Mouse (Mus musculus) left cerebral cortex, adult 2 months (tissue): ENCODE data around the gene Gtsf1. TPM values are rescaled to one million over a fixed set of nuclear protein-coding genes. Genes with fewer than 3 reads are reported as not detected.
A peak's percentile ranks its signal among the peaks of the same experiment; 100 is the strongest.
"Not testable (repeated sequence)": the region's sequence is repeated elsewhere in the genome, so short reads cannot be mapped to it uniquely, and the experiment has no call there.

ENCODE experiments used
- DNase-seq, 2 experiments: peaks; one replicate each; pipeline ENCODE4 v3.0.0; 2021 to 2022; ENCODE audit warnings: low spot score in 2 of 2, mixed read lengths in 1 of 2; ENCODE audit errors: extremely low spot score in 1 of 2
- H3K27ac ChIP-seq: fragments of 200-600 bp; 2 replicates; pipeline ENCODE4 v1.8.1; 2022
- H3K4me3 ChIP-seq: fragments of 200-600 bp; 2 replicates; pipeline ENCODE4 v1.8.1; 2022
- CTCF ChIP-seq: fragments of 200-600 bp; IDR thresholded peaks from 2 replicates; pipeline ENCODE4 v1.8.1; 2022; ENCODE audit warnings: antibody characterized with exemption, mild to moderate bottlenecking, moderate library complexity
- intact Hi-C: fragments of 180-260 bp; cut with DNase I; formaldehyde crosslinking; loops from one replicate; pipeline ENCODE4 v1.15.1; 2025
- total RNA-seq, 2 experiments: library from RNA; stranded (reverse); gene quantifications; 2 replicates each; pipeline ENCODE4 v1.2.3; 2021

Gtsf1 gene
- total RNA-seq, 2 experiments from 2014 or later = not detected

GRCm38 (mm10) chr15:103427017-103427416 lies 3.3 kb downstream of the Gtsf1 start:
- intact Hi-C loops = no loop called here
- no peak overlapping the region for H3K4me3 ChIP-seq
- TF ChIP-seq CTCF = no peak
- DNase-seq = no peak
- H3K27ac ChIP-seq = no peak overlapping the region

- DNase-seq, H3K4me3 ChIP-seq, H3K27ac ChIP-seq, intact Hi-C loops: not testable (repeated sequence)
Measured at GRCm38 (mm10) chr15:103405586-103405985, 24.7 kb downstream of the Gtsf1 start.

- DNase-seq = no peak
- no peak for TF ChIP-seq CTCF
- intact Hi-C loops = no loop called here
- Histone ChIP-seq H3K4me3 (no peak overlapping the region), H3K27ac (no peak overlapping the region)
Measured at GRCm38 (mm10) chr15:103401361-103401760, 28.9 kb downstream of the Gtsf1 start.

- intact Hi-C loops = no loop called here
- no peak overlapping the region for H3K4me3 ChIP-seq
- TF ChIP-seq CTCF = no peak
- no peak for DNase-seq
- no peak overlapping the region for H3K27ac ChIP-seq
Measured at GRCm38 (mm10) chr15:103393577-103393976, 36.7 kb downstream of the Gtsf1 start.

- intact Hi-C loops = loop anchor here (1.0 kb wide), 2 partner anchors 35 to 41 kb away; no protein-coding TSS in a partner anchor
- DNase-seq = no peak
- no peak overlapping the region for H3K4me3 ChIP-seq
- no peak overlapping the region for H3K27ac ChIP-seq
- TF ChIP-seq CTCF = peak; percentile 70
Measured at GRCm38 (mm10) chr15:103388556-103389145, 41.6 kb downstream of the Gtsf1 start.

GRCm38 (mm10) chr15:103383771-103384488 lies 46.3 kb downstream of the Gtsf1 start:
- H3K4me3 ChIP-seq = no peak overlapping the region
- no peak for DNase-seq
- intact Hi-C loops = no loop called here
- TF ChIP-seq CTCF = no peak
- no peak overlapping the region for H3K27ac ChIP-seq

- DNase-seq = no peak
- intact Hi-C loops = no loop called here
- Histone ChIP-seq H3K4me3 (no peak overlapping the region), H3K27ac (no peak overlapping the region)
- no peak for TF ChIP-seq CTCF
Measured at GRCm38 (mm10) chr15:103382795-103383406, 47.4 kb downstream of the Gtsf1 start.

- Histone ChIP-seq H3K27ac (no peak overlapping the region), H3K4me3 (no peak overlapping the region)
- TF ChIP-seq CTCF = no peak
- DNase-seq = no peak
- intact Hi-C loops = no loop called here
Measured at GRCm38 (mm10) chr15:103382075-103382474, 48.2 kb downstream of the Gtsf1 start.

- Histone ChIP-seq H3K27ac (no peak overlapping the region), H3K4me3 (no peak overlapping the region)
- no peak for TF ChIP-seq CTCF
- no peak for DNase-seq
- intact Hi-C loops = no loop called here
Measured at GRCm38 (mm10) chr15:103378665-103379356, 51.5 kb downstream of the Gtsf1 start.

- intact Hi-C loops = no loop called here
- H3K27ac ChIP-seq = no peak overlapping the region
- no peak overlapping the region for H3K4me3 ChIP-seq
- no peak for DNase-seq
- no peak for TF ChIP-seq CTCF
Measured at GRCm38 (mm10) chr15:103377752-103378664, 52.3 kb downstream of the Gtsf1 start.

GRCm38 (mm10) chr15:103376837-103377269 lies 53.4 kb downstream of the Gtsf1 start:
- TF ChIP-seq CTCF = no peak
- Histone ChIP-seq H3K27ac (no peak overlapping the region), H3K4me3 (no peak overlapping the region)
- no peak for DNase-seq
- intact Hi-C loops = no loop called here
